Mouse (Mus musculus) neutrophil, adult 5-6 weeks (primary cell): ENCODE data around the gene Acot8. TPM values are rescaled to one million over a fixed set of nuclear protein-coding genes. Genes with fewer than 3 reads are reported as not detected.

Experiments
- ATAC-seq: fragments of 151-379, 151-347 bp; 2 replicates; pipeline ENCODE4 v1.8.0; 2017; ENCODE audit warnings: mild to moderate bottlenecking, moderate TSS enrichment; ENCODE audit not compliant: insufficient number of reproducible peaks, poor library complexity, low FRiP score, severe bottlenecking; ENCODE audit errors: extremely low read depth
- total RNA-seq: library from RNA; stranded (forward); fragments of 200-1000 nt; gene quantifications from 2 replicates; pipeline ENCODE4 v1.2.3, GENCODE M21; 2017

Acot8 gene
- total RNA-seq, 1 experiment from 2014 or later, result 35.4 TPM

DNA sequence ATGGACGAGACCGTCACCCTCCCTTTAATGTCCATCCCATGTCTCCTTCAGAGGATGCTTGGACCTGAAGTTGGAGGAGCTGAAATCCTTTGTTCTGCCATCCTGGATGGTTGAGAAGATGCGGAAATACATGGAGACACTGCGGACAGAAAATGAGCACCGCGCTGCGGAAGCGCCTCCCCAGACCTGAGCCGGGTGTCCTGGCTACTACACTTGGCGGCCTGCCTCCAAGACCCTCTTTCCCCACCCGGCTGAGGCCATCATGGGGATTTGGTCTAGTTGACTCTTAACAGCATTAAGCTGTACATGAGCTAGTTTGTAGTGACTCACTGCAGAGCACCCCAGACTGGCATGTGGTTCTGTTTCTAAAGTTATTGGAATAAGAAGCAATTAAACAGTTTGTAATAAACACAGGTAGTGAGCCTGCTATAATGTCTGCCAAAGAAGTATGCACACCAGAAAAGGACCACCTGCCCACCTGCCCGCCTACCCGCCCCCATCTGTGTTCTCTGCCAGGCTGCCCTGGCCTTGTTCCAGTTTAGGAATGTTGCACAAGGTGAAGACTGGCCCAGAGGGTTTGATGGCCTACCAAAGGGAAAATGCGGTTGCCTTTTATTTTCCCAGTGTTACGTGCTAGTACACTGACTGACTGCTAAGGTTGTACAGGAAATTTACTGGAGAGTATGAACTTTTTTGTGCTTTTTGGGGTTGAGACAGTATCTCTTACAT, 36.7 kb downstream of the Acot8 start:
- ATAC-seq, result no peak

- ATAC-seq, result no peak
Observed at GRCm38 (mm10) chr2:164765841-164766240, 38.8 kb downstream of the Acot8 start.

DNA sequence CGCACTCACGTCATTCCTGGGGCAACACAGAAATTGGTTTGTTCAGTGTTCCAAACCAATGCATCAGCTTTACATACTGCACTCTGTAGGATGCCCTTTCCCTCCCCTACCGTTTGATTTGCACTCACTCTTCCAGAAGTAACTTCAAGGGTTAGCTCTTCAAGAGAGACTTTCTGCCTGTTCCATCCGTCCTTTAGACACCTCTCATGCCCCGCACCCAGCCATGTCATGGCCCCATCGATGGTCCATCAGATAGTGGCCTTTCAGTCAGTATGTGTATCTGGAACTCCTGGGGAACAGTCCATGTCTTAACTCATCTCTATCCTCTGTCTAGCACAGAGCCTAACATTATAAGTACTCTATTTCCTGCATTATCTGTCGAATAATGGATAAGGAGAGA, 42.1 kb downstream of the Acot8 start:
- ATAC-seq, result no peak

DNA sequence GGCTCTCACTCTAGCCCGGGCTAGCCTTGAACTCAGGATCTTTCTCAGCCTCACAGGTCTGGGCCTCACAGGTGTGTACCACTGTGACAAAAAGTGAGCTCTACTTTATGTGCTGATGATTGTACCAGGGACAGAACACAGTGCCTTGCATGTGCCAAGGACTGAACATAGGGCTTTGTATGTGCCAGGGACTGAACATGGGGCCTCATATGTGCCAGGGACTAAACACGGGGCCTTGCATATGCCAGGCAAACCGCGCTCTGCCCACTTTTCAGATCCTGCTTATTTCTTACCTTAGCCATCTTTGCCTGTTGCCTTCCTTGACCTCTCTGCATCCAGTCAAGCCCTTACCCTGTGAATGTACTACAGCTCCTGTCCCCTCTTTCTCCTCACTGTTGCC, 42.7 kb downstream of the Acot8 start:
- ATAC-seq, result no peak

GRCm38 (mm10) chr2:164761502-164761901, 43.2 kb downstream of the Acot8 start:
- no peak for ATAC-seq

- ATAC-seq, result no peak
Observed at GRCm38 (mm10) chr2:164760059-164760833, 44.4 kb downstream of the Acot8 start.

GRCm38 (mm10) chr2:164758692-164759091, 46.0 kb downstream of the Acot8 start:
- no peak for ATAC-seq

GRCm38 (mm10) chr2:164757841-164758240, 46.8 kb downstream of the Acot8 start:
- no peak for ATAC-seq

GRCm38 (mm10) chr2:164754800-164755199, 49.9 kb downstream of the Acot8 start:
- ATAC-seq, result no peak

- ATAC-seq, result no peak
Observed at GRCm38 (mm10) chr2:164754105-164754504, 50.6 kb downstream of the Acot8 start.

GRCm38 (mm10) chr2:164752454-164752853, 52.2 kb downstream of the Acot8 start:
- ATAC-seq, result no peak

DNA sequence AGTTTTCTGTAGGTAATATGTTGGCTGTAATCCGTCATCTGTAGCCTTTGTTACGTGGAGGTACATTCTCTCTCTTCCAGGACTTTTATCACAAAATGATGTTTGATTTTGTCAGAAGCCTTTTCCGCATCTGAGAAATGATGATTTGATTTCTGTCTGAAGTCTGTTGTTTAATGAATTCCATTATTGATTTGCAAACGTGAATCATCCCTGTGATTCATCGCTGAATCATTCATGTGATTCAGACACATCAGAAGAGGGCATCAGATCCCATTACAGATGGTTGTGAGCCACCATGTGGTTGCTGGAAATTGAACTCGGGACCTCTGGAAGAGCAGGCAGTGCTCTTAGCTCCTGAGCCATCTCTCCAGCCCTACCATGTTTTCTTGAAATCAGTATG, 55.7 kb downstream of the Acot8 start:
- ATAC-seq, result no peak

DNA sequence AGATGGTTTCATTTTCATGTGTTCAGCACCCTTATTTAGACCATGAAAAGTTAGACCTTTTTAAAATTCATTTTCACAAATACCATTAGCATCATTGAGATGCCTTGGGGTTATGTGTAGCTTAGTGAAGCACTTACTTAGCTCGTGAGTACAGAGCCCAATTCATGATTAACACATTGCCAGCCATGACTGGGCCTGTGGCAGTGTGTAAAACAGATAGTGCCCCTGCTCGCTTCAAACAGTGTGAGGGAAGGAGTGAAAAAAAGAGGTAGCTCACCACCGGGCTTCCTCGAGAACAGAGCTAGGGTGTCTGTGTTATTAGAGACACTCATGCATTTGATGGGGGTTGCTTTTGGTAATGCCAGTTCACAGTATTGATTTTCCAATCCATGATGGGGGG, 56.5 kb downstream of the Acot8 start:
- ATAC-seq, result no peak

DNA sequence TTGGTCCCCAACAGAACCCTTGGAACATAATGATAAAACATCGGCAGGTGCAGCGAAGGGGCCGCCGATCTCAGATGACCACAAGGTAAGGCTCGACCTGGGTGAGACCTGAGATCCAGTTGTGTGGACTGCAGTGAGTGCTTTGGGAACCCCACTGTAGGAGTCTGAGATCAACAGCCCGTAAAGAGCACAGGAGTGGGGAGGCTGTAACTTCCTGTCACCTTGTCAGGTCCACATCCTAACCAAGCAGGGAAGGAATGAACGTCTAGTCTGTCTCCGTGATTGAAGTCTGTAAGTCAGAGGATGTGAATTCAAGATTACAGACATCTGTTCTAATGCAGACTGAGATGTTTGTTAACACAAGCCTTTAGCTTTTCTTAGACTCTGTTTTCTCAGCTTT, 58.0 kb downstream of the Acot8 start:
- no peak for ATAC-seq

- peak; percentile 77 for ATAC-seq
Observed at GRCm38 (mm10) chr2:164745843-164746479, 58.7 kb downstream of the Acot8 start, which contains the start of the genes Wfdc3 and Dnttip1. TSS of gene Wfdc3 (minus strand) at chr2:164745931. TSS of gene Dnttip1 (plus strand) at chr2:164745983.

GRCm38 (mm10) chr2:164744987-164745386, 59.7 kb downstream of the Acot8 start:
- ATAC-seq, result no peak
